Mouse (Mus musculus) lung, embryonic 15.5 days (tissue): ENCODE results near the gene Arsg. TPM values are rescaled to one million over a fixed set of nuclear protein-coding genes. Genes with fewer than 3 reads are reported as not detected.
A peak's percentile ranks its signal among the peaks of the same experiment; 100 is the strongest.

ENCODE experiments used
- ATAC-seq: fragments of 200-750 bp; cut with Nextera tagmentation; 2 replicates; pipeline ENCODE4 v1.8.0; 2017; ENCODE audit warnings: moderate number of reproducible peaks, borderline replicate concordance; ENCODE audit not compliant: low FRiP score, low TSS enrichment; ENCODE audit errors: extremely low read depth
- H3K27ac ChIP-seq: fragments of 300-500 bp; sonication (generic); 2 replicates; pipeline ENCODE4 v1.5.1; 2015; ENCODE audit warnings: moderate library complexity, mild to moderate bottlenecking, inconsistent platforms
- H3K27me3 ChIP-seq: fragments of 300-500 bp; sonication (generic); 2 replicates; pipeline ENCODE4 v1.6.1; 2015; ENCODE audit warnings: inconsistent platforms
- H3K36me3 ChIP-seq: fragments of 300-500 bp; sonication (generic); 2 replicates; pipeline ENCODE4 v1.6.1; 2015; ENCODE audit warnings: inconsistent platforms
- H3K4me1 ChIP-seq: fragments of 300-500 bp; sonication (generic); 2 replicates; pipeline ENCODE4 v1.6.1; 2015; ENCODE audit warnings: inconsistent platforms
- H3K4me2 ChIP-seq: fragments of 300-500 bp; sonication (generic); 2 replicates; pipeline ENCODE4 v1.6.1; 2015; ENCODE audit warnings: inconsistent platforms, mild to moderate bottlenecking, moderate library complexity
- H3K4me3 ChIP-seq: fragments of 300-500 bp; sonication (generic); 2 replicates; pipeline ENCODE4 v1.5.1; 2015; ENCODE audit warnings: mild to moderate bottlenecking, inconsistent platforms
- H3K9ac ChIP-seq: fragments of 300-500 bp; sonication (generic); 2 replicates; pipeline ENCODE4 v1.6.1; 2015; ENCODE audit warnings: inconsistent platforms
- H3K9me3 ChIP-seq: fragments of 300-500 bp; sonication (generic); 2 replicates; pipeline ENCODE4 v1.6.1; 2016; ENCODE audit warnings: inconsistent platforms
- WGBS: fragments of 180-500 bp; shearing (Covaris S2); methylation state at CpG from one replicate; pipeline ENCODE4 v1.1.7; 2015; 5-methylcytosine and 5-hydroxymethylcytosine counted together
- polyA plus RNA-seq: library from polyadenylated mRNA; unstranded; fragments of >200 nt; fragmentation: Nextera tagmentation; extraction: Ambion mirVana; gene quantifications from 2 replicates; pipeline ENCODE4 v1.2.1, GENCODE M21; 2015

The Arsg gene
- polyA plus RNA-seq, 1 experiment from 2014 or later, result 4.2 TPM

DNA sequence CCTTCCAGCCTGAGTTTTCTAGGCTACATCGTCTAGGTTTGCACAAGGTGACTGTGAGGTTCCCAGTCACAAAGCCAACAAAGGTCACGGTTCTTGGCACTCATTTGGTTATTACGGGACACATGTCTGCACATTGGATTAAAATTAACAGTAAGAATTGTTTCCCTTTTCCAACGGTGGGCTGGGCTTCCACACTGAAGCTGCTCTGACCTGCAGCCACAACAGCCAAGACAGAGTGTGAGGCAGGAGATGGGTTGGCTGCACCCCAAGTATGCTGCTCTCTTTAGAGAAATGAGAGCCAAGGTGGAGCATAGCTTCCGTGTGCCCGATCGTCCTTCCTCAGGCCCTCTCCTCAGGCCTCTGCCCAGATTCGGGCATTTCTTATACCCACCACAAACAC lies 121.6 kb downstream of the Arsg start:
- H3K9me3 ChIP-seq, result no peaks in the 10 kb centered on the region
- H3K4me3 ChIP-seq, result no peak overlapping the region
- no peak overlapping the region for H3K27ac ChIP-seq
- H3K27me3 ChIP-seq, result no peaks in the 10 kb centered on the region
- no peak overlapping the region for H3K9ac ChIP-seq
- H3K4me2 ChIP-seq, result no peak overlapping the region
- 74% methylated on average over 8 of the region's 8 CpGs for WGBS
- H3K4me1 ChIP-seq, result peaks cover 14% of the 10 kb centered on the region
- ATAC-seq, result no peak
- H3K36me3 ChIP-seq, result peaks cover 33% of the 10 kb centered on the region

DNA sequence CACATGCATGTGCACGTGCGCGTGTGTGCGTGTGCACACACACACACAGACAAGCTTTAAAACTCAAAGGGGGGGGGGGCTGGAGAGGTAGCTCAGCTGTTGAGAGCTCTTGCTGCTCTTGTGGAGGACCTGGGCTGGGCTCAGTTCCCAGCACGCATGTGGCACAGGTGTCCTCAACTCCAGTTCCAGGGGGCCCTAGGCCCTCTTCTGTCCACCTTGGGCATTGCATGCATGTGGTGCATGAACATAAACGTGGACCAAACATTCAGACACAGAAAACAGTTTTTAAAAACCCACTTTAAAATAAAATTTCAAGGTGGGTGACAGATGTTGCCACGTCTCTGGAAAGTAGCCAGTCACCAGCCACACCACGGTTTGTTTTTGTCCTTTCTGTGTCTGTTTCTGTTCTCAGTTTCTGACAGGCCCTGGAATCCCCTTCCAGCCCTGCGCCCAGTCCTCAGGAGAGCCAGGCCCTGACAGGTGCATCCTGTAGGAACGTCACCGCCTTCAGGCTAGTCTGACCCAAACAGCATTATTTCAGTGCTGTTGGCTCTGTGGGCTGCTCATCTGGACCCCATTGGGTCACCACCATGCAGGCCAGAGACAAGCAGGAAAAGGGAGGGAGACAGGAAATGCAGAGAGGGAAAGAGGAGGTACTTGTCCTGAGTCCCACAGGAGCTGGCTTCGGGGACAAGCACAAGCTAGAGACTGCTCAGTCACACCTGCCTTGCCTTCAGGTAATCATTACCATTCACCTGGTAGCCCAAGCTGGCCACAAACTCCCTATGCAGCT lies 125.8 kb downstream of the Arsg start:
- 80% methylated on average over 12 of the region's 12 CpGs for WGBS
- no peaks in the 10 kb centered on the region for H3K27me3 ChIP-seq
- H3K4me3 ChIP-seq, result no peak overlapping the region
- H3K36me3 ChIP-seq, result peaks cover 54% of the 10 kb centered on the region
- H3K9me3 ChIP-seq, result no peaks in the 10 kb centered on the region
- H3K27ac ChIP-seq, result no peak overlapping the region
- H3K4me1 ChIP-seq, result peaks cover 3% of the 10 kb centered on the region; the same call in 1 of the 2 replicates
- H3K9ac ChIP-seq, result no peak overlapping the region
- ATAC-seq, result no peak
- H3K4me2 ChIP-seq, result no peak overlapping the region

DNA sequence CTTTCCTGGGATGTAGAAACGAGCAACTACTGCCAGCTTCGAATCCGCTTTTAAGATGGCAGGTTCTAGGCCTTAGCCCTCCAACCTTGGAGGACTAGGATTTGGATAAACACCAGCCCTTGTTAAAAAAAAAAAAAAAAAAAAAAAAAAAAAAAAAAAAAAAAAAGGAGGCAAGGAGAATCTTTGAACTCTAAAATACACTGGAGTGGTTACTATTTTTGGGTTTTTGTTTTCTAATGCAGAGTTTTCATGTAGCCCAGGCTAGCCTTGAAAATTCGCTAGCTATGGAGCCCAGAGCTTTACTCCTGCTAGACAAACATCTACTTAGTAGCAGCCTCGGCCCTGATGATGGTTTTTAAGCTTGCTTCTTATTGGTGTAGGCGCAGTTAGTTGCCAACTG lies 134.4 kb downstream of the Arsg start:
- no peak overlapping the region for H3K9ac ChIP-seq
- WGBS, result 73% methylated on average over 6 of the region's 6 CpGs
- peaks cover 21% of the 10 kb centered on the region for H3K4me1 ChIP-seq
- no peak for ATAC-seq
- H3K27ac ChIP-seq, result no peak overlapping the region
- H3K9me3 ChIP-seq, result no peaks in the 10 kb centered on the region
- no peak overlapping the region for H3K4me2 ChIP-seq
- no peak overlapping the region for H3K4me3 ChIP-seq
- H3K27me3 ChIP-seq, result no peaks in the 10 kb centered on the region
- H3K36me3 ChIP-seq, result peaks cover 13% of the 10 kb centered on the region

DNA sequence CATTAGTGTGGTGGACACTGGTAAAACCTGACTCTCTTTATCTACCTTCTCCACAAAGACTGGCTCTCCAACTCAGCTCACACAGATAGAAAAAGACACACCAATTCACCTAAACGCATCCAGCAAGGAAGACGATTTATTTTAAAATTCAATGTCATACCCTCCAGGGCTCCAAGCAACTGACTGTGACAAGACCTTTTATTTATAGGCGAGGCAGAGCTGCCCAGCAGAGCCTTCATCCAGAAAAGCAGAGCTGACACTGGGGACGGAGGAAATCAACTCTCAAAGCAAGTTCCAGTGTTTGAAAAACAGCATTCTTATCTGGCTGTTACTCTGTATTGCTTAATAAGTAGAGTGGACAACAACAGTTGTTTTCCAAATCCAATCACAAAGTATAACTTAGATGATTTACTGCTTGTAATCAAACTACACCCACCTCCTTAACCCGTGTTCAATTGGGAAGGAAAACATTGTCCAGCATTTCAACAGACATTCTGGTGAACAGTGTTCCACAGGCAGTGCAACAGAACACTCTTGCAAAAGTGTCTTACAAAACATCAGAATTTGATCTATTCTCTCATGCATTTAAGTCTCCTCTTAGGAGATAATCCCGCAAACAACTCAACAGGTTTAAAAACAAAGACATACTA lies 135.9 kb downstream of the Arsg start:
- ATAC-seq, result no peak
- Histone ChIP-seq H3K9me3 (no peaks in the 10 kb centered on the region), H3K4me1 (peaks cover 25% of the 10 kb centered on the region), H3K36me3 (0 out of 2 replicates have a peak, but pooled peaks cover 2% of the 10 kb centered on the region), H3K4me3 (no peak overlapping the region), H3K27ac (no peak overlapping the region), H3K27me3 (no peaks in the 10 kb centered on the region), H3K9ac (no peak overlapping the region), H3K4me2 (no peak overlapping the region)
- WGBS, result 63% methylated on average over 6 of the region's 6 CpGs

DNA sequence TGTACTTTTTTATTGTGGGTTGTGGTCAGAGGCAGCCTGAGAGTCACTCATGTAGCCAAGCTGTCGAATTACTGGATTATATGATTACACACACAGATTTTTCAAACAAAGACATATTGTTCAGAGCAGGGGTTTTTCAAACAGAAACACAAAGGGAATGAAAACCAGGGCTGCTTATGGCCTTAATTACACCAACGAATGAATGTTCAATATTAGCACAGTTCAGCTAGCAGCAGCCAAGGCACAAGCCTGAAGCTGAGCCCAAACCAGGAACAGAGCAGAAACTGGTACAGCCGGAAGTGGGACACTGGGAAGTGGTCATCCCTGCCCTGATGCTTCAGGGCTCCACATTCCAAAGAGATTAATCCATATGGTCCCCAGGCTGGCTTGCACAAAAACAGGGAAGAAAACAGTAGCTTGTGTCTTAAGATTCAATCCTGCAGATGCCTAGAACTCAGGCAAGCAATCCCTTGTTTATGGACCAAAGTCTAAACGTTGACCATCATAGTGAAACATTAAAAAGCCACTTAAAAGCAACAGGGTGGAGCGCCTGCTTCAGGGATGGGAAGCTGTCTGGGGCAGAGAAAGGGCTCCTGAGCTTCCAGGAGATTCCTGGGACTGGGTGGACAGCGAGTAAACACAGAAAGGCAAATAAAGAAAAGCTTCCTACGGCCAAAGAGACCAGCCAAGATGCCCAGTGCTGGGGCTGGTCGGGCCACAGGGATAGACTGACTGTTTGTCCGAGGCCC lies 137.0 kb downstream of the Arsg start:
- 13% methylated on average over 9 of the region's 9 CpGs for WGBS
- H3K27me3 ChIP-seq, result no peaks in the 10 kb centered on the region
- peak overlapping the region; percentile 80 for H3K4me2 ChIP-seq
- peak overlapping the region; percentile 64 for H3K9ac ChIP-seq
- no peak for ATAC-seq
- H3K9me3 ChIP-seq, result no peaks in the 10 kb centered on the region
- peak overlapping the region; percentile 63 for H3K4me3 ChIP-seq
- peaks cover 25% of the 10 kb centered on the region for H3K4me1 ChIP-seq
- no peaks in the 10 kb centered on the region for H3K36me3 ChIP-seq
- peak overlapping the region; percentile 87 for H3K27ac ChIP-seq

DNA sequence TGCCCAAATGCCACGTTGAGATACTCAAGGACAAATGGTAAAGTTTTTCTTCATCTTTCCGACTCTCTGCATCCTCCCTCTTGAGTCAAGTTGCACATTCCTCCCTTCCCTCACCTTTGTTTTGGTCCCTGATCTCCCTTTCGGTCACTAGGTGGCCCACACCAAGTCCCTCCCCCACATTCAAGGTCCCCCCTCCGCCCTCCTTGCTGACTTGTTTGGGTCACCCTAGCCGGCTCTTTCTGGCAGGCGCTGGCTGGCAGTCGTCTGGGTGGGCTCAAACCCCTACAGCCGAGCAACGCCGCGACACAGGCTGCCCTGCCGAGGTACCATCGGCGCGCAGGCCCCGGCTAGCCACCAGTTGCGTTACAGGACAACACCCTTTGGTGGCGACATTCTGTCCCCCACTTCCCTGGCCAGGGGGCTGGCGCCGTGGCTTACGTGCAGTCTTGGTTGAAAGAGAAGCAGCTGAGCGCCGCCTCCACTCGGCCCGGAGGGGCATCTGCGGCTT lies 137.7 kb downstream of the Arsg start:
- under 1% methylated on average over 26 of the region's 26 CpGs for WGBS
- Histone ChIP-seq H3K36me3 (no peaks in the 10 kb centered on the region), H3K4me2 (peak overlapping the region; percentile 80), H3K9ac (peak overlapping the region; percentile 64), H3K27me3 (no peaks in the 10 kb centered on the region), H3K9me3 (no peaks in the 10 kb centered on the region), H3K4me1 (peaks cover 25% of the 10 kb centered on the region), H3K4me3 (peak overlapping the region; percentile 63), H3K27ac (peak overlapping the region; percentile 87)
- no peak; the same call in 1 of the 2 replicates for ATAC-seq

DNA sequence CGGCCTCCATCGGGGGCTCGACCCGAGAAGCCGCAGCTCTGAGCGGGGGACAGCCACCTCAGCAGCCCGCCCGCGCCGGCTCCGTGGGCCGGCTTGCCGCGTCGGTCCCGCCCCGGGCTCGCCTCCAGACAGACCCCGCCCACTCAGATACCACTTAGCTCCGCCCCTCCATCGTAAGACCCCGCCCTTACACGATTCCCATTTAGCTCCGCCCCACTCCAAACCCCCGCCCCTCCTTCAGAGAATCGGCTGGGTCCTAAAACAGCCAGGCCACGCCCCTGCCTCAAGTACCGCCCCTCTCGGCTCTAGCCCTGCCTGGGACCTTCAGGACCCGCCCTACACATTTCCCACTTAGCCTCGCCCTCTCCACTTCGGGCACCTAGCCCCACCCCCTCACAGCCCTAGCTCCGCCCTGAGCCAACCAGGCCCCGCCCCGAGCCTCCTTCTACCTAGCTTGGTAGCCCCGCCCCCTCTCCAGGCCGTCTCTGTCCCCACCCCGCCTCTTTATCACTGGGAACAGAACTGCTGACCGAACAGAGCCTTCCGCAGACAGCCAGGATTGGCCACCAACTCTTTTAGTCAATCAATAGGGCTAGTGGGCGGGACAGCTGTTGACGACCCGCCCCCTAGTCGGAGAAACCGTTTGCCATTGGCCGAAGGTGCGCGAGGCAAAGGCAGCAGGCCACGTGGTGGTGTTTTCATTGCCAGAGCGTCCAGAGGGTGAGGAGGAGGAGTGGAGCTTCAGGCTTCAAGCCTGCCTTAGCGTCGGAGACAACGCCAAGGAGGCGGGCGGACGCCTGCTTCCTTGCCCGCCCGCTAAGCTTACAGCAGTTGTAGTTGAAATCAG lies 138.4 kb downstream of the Arsg start, which contains the start of gene Wipi1:
Gene Wipi1 (minus strand): TSS at position 665 of the 847 bp plus-strand sequence.
- ATAC-seq, result peak; percentile 97
- Histone ChIP-seq H3K4me1 (peaks cover 25% of the 10 kb centered on the region), H3K27me3 (no peaks in the 10 kb centered on the region), H3K9me3 (no peaks in the 10 kb centered on the region), H3K36me3 (no peaks in the 10 kb centered on the region), H3K27ac (peak within 1 kb of the TSS; percentile 87), H3K4me3 (peak within 1 kb of the TSS; percentile 63), H3K4me2 (peak within 1 kb of the TSS; percentile 80), H3K9ac (peak within 1 kb of the TSS; percentile 64)
- WGBS, result under 1% methylated on average over 58 of the region's 58 CpGs

DNA sequence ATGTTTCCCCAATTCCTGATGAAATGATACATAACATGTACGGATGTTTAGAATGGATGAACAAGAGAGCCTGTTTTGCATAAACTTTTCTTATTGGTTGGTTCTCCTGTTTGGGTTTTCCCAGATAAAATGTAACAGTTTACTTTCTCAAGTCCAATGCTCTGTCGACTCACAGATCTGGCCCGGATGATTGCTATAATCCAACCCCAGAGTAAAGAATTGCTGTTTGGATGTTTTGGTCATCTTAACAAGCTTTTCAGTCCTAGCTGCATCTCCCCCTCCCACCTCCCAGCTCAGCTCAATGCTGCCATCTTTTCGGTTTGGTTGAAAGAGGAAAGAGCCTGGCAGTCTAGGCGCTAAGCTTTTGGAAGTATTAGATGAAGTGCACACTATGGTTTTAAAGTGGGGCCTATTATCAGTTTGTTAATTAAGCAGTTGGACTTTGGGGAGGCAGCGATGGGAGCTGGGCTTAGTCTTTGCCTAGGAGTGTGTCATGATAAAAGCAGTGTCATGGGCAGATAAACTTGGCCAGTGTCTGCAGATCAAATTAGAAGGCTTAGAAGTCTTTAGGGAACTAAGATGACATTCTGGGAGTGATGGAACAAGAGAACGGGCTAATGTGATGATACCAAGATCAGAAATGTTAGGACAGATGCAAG lies 139.8 kb downstream of the Arsg start:
- H3K4me1 ChIP-seq, result peaks cover 35% of the 10 kb centered on the region
- no peaks in the 10 kb centered on the region for H3K27me3 ChIP-seq
- 54% methylated on average over 7 of the region's 7 CpGs for WGBS
- no peak overlapping the region for H3K4me3 ChIP-seq
- no peak overlapping the region for H3K4me2 ChIP-seq
- ATAC-seq, result no peak
- no peaks in the 10 kb centered on the region for H3K36me3 ChIP-seq
- no peaks in the 10 kb centered on the region for H3K9me3 ChIP-seq
- H3K27ac ChIP-seq, result no peak overlapping the region
- H3K9ac ChIP-seq, result no peak overlapping the region

DNA sequence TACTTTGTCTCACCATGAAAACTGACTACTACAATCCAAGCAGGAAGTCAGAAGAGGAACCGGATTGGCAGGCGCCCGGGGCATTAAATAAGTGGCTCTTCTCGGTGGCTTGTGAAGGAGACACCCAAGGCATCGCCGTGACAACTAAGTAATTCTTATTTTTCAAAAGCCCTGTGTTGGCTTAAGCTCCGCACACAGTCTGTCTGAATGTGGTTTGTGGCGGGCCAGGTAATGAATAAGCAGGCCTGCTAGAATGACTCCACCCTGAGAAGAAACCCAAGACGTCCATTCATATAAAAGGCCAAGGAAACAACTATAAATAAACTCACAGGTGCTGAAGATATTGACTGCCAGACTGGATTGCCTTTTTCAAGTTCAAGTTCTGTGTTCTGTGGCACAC lies 142.1 kb downstream of the Arsg start:
- WGBS, result 48% methylated on average over 9 of the region's 9 CpGs
- Histone ChIP-seq H3K36me3 (no peaks in the 10 kb centered on the region), H3K9me3 (no peaks in the 10 kb centered on the region), H3K4me1 (peaks cover 25% of the 10 kb centered on the region), H3K4me3 (no peak overlapping the region), H3K27me3 (no peaks in the 10 kb centered on the region), H3K27ac (no peak overlapping the region), H3K4me2 (no peak overlapping the region), H3K9ac (no peak overlapping the region)
- ATAC-seq, result no peak

DNA sequence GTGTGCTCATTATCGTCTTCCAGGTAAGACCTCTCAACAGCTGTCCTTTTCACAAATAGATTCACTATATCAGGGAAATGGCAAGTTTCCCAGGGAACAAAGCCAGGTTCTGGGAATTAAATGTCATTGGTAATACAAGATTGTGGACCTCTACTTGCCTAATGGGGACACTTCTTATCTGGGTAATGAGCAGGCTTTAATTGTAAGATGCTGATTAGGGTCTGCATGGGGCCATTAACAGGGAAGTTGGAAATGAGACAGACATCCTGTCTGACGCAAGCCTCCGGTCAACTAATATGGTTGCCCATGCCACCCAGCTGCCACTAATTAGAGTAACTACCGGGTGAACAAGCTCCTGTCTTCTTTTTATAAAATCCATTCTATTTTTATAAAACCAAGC lies 143.2 kb downstream of the Arsg start:
- 63% methylated on average over 4 of the region's 4 CpGs for WGBS
- peaks cover 21% of the 10 kb centered on the region; the same call in 1 of the 2 replicates for H3K4me1 ChIP-seq
- no peak overlapping the region for H3K4me3 ChIP-seq
- no peak for ATAC-seq
- no peak overlapping the region for H3K27ac ChIP-seq
- no peaks in the 10 kb centered on the region for H3K9me3 ChIP-seq
- H3K36me3 ChIP-seq, result no peaks in the 10 kb centered on the region
- H3K4me2 ChIP-seq, result no peak overlapping the region
- no peaks in the 10 kb centered on the region for H3K27me3 ChIP-seq
- no peak overlapping the region for H3K9ac ChIP-seq
